Mouse (Mus musculus) spleen, adult 2 months (tissue): ENCODE measurements around the gene Orm3.

Experiments used
- CTCF ChIP-seq: fragments of 200-500 bp; IDR thresholded peaks from 2 replicates; pipeline ENCODE4 v1.5.1; 2011; ENCODE audit warnings: mild to moderate bottlenecking, inconsistent platforms; ENCODE audit not compliant: insufficient read depth, insufficient read length, insufficient replicate concordance; ENCODE audit errors: extremely low read depth
- POLR2A ChIP-seq: fragments of 200-500 bp; IDR thresholded peaks from 2 replicates; pipeline ENCODE4 v1.6.1; 2011; ENCODE audit warnings: low read depth, low read length, inconsistent platforms

- TF ChIP-seq POLR2A (no peak), CTCF (no peak)
Observed at GRCm38 (mm10) chr4:63384262-63384661, 28.3 kb downstream of the Orm3 start.
